Comparison of ENCODE assay signal across 12 mouse cellular contexts in the genomic region with DNA sequence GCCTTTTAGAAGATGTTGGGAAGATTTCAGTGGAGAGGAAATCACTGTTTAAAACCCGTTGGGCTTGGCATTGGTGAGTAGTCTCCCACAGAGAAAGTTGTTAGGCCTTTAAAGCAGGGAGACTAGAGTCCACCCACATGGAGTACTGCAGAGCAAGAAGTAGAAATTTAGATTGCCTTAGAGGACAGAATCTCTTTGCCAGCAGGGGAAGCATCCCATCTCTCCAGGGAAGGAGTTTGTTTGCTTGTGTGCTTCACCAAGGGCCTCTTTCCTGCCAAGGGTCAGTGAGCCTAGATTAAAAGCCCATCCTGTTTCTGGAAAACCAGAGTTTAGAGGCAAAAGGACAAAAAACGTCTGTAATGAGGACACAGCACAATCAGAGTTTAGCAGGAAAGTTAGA. TPM values are rescaled to one million over a fixed set of nuclear protein-coding genes. Genes with fewer than 3 reads are reported as not detected.
A peak's percentile ranks its signal among the peaks of the same experiment; 100 is the strongest.
DNase-seq lines count a peak whose midpoint lies in the region; ATAC-seq and TF ChIP-seq lines count a peak whose summit lies in the region.
"Had no signal": no experiment of that assay in that cellular context is flagged by ENCODE, and none has a peak within 500 bp of the region (broad histone marks: within the 10 kb centered on the region; RNA-seq: fewer than 3 reads in every experiment).

No protein-coding gene starts in this region.

- H3K36me3 ChIP-seq in heart, embryonic 10.5 days = no peaks in the 10 kb centered on the region
- no peaks in the 10 kb centered on the region for H3K36me3 ChIP-seq in kidney, embryonic 16.5 days (ENCODE audit: insufficient read depth, low read length)
- peaks cover 96% of the 10 kb centered on the region for H3K36me3 ChIP-seq in thymus, adult 2 months (ENCODE audit: control insufficient read depth, insufficient read depth, low read length)
- no peaks in the 10 kb centered on the region for H3K36me3 ChIP-seq in stomach, postnatal 0 days (ENCODE audit: control insufficient read depth, insufficient read depth, low read length)
- H3K36me3 ChIP-seq: hindbrain, embryonic 15.5 days; midbrain, embryonic 15.5 days had no signal

- no peak overlapping the region for H3K4me3 ChIP-seq in heart, embryonic 10.5 days
- no peak overlapping the region for H3K4me3 ChIP-seq in kidney, embryonic 16.5 days (ENCODE audit: low read length)
- H3K4me3 ChIP-seq in thymus, adult 2 months (ENCODE audit: control insufficient read depth, insufficient read depth, low read length) = peak overlapping the region; percentile 14; the same call in 1 of the 2 replicates
- H3K4me3 ChIP-seq in stomach, postnatal 0 days (ENCODE audit: low read depth, low read length) = no peak overlapping the region
- H3K4me3 ChIP-seq: hindbrain, embryonic 15.5 days; midbrain, embryonic 15.5 days had no signal

- no peak overlapping the region for H3K4me2 ChIP-seq in kidney, embryonic 16.5 days (replicated peaks; ENCODE audit: low read depth, low read length)
- no peak overlapping the region for H3K4me2 ChIP-seq in stomach, postnatal 0 days (replicated peaks; ENCODE audit: low read depth)
- H3K4me2 ChIP-seq: hindbrain, embryonic 15.5 days; midbrain, embryonic 15.5 days had no signal

- peaks cover 26% of the 10 kb centered on the region for H3K4me1 ChIP-seq in heart, embryonic 10.5 days
- peaks cover 41% of the 10 kb centered on the region for H3K4me1 ChIP-seq in kidney, embryonic 16.5 days (ENCODE audit: insufficient read depth, low read length)
- peaks cover 57% of the 10 kb centered on the region for H3K4me1 ChIP-seq in thymus, adult 2 months (replicated peaks; ENCODE audit: control insufficient read depth, insufficient read depth, low read length)
- no peaks in the 10 kb centered on the region for H3K4me1 ChIP-seq in stomach, postnatal 0 days (replicated peaks; ENCODE audit: control insufficient read depth, insufficient read depth)
- H3K4me1 ChIP-seq: midbrain, embryonic 15.5 days had no signal

- TF ChIP-seq CTCF in thymus, adult 2 months (IDR thresholded peaks at IDR 0.05; ENCODE audit: borderline replicate concordance, control insufficient read depth, extremely low read depth, insufficient read depth, low read length, poor library complexity) = no peak
- peak; percentile 22 for TF ChIP-seq CTCF in stomach, postnatal 0 days (IDR thresholded peaks at IDR 0.05; ENCODE audit: low read depth)

- peak overlapping the region; percentile 38; the same call in 1 of the 2 replicates for H3K27ac ChIP-seq in heart, embryonic 10.5 days
- H3K27ac ChIP-seq in kidney, embryonic 16.5 days (ENCODE audit: low read length) = peak overlapping the region; percentile 55
- peak overlapping the region; percentile 89 for H3K27ac ChIP-seq in thymus, adult 2 months (ENCODE audit: control insufficient read depth, insufficient read depth, low read length)
- peak overlapping the region; percentile 56; the same call in 1 of the 2 replicates for H3K27ac ChIP-seq in stomach, postnatal 0 days (replicated peaks)
- H3K27ac ChIP-seq: hindbrain, embryonic 15.5 days; midbrain, embryonic 15.5 days had no signal

- no peak overlapping the region; the same call in 1 of the 2 replicates for H3K9ac ChIP-seq in kidney, embryonic 16.5 days (replicated peaks; ENCODE audit: low read length)
- H3K9ac ChIP-seq in stomach, postnatal 0 days (ENCODE audit: low read length) = no peak overlapping the region
- H3K9ac ChIP-seq: hindbrain, embryonic 15.5 days; midbrain, embryonic 15.5 days had no signal

- TF ChIP-seq POLR2A in thymus, adult 2 months (IDR thresholded peaks at IDR 0.05; ENCODE audit: control insufficient read depth, extremely low read depth, insufficient read depth, low read length, poor library complexity) = no peak

- WGBS in heart, embryonic 10.5 days = 36% methylated on average over 2 of the region's 2 CpGs
- WGBS in kidney, embryonic 16.5 days = 26% methylated on average over 2 of the region's 2 CpGs
- WGBS in thymus, adult 2 months = 71% methylated on average over 2 of the region's 2 CpGs
- WGBS in stomach, postnatal 0 days = 32% methylated on average over 2 of the region's 2 CpGs

- DNase-seq in heart, embryonic 10.5 days (ENCODE audit: low spot score) = no peak
- DNase-seq in heart, postnatal 4 days = no peak
- DNase-seq in kidney, adult 18-20 months = no peak
- DNase-seq in thymus, adult 2 months = no peak
- DNase-seq in thymus, postnatal 4 days = no peak
- DNase-seq in stomach, postnatal 0 days (ENCODE audit: low spot score) = no peak
- no peak for DNase-seq in layer of hippocampus, adult 8-10 months (ENCODE audit: low spot score in 2 of 2)
- DNase-seq: B cell, adult 2 months; cerebellum, adult 18-20 months had no signal

- ATAC-seq in kidney, embryonic 16.5 days (ENCODE audit: low FRiP score, low TSS enrichment) = no peak
- no peak for ATAC-seq in stomach, postnatal 0 days (ENCODE audit: low FRiP score, low TSS enrichment)
- ATAC-seq: midbrain, embryonic 15.5 days had no signal

- H3K27me3 ChIP-seq in heart, embryonic 10.5 days (ENCODE audit: insufficient read depth, poor library complexity, severe bottlenecking) = no peaks in the 10 kb centered on the region
- no peaks in the 10 kb centered on the region for H3K27me3 ChIP-seq in kidney, embryonic 16.5 days (ENCODE audit: insufficient read depth, low read length)
- H3K27me3 ChIP-seq in thymus, adult 2 months (ENCODE audit: control insufficient read depth, insufficient read depth, low read length) = no peaks in the 10 kb centered on the region
- H3K27me3 ChIP-seq in stomach, postnatal 0 days (ENCODE audit: control insufficient read depth, insufficient read depth, low read length) = no peaks in the 10 kb centered on the region
- H3K27me3 ChIP-seq: hindbrain, embryonic 15.5 days; midbrain, embryonic 15.5 days had no signal

- H3K9me3 ChIP-seq in heart, embryonic 10.5 days = no peaks in the 10 kb centered on the region
- H3K9me3 ChIP-seq in kidney, embryonic 16.5 days (ENCODE audit: low read length) = no peaks in the 10 kb centered on the region
- H3K9me3 ChIP-seq in stomach, postnatal 0 days (ENCODE audit: control insufficient read depth, low read length) = no peaks in the 10 kb centered on the region
- H3K9me3 ChIP-seq: hindbrain, embryonic 15.5 days; midbrain, embryonic 15.5 days had no signal

- no peak for TF ChIP-seq EP300 in stomach, postnatal 0 days (optimal IDR thresholded peaks at IDR 0.05)

RNA-seq across cellular contexts. Expression of gene Dad1, which starts 39.4 kb away (rescaled TPM):
- 298 and 356 TPM in 2 replicates for polyA plus RNA-seq in heart, embryonic 10.5 days (2016; fragmentation: Nextera tagmentation; extraction: Ambion mirVana)
- total RNA-seq in heart, postnatal 4 days (2021) = 100 to 1,000 TPM; 132 to 145 TPM
- 422 and 474 TPM in 2 replicates for polyA plus RNA-seq in kidney, embryonic 16.5 days (2015; fragmentation: Nextera tagmentation; extraction: Ambion mirVana)
- polyA plus RNA-seq in thymus, adult 2 months (2012; rRNA removed) = 513 and 641 TPM in 2 replicates
- 397 and 433 TPM in 2 replicates for polyA plus RNA-seq in stomach, postnatal 0 days (2015; fragmentation: Nextera tagmentation; extraction: Ambion mirVana)
- 100 to 1,000 TPM; 107 to 132 (median 119) TPM for total RNA-seq in layer of hippocampus, adult 8-10 months (2022)

RNA-seq across cellular contexts. Expression of gene Abhd4, which starts 39.5 kb away (rescaled TPM):
- polyA plus RNA-seq in heart, embryonic 10.5 days (2016; fragmentation: Nextera tagmentation; extraction: Ambion mirVana) = 66.0 and 89.0 TPM in 2 replicates
- 10 to 100 TPM; 65.0 to 65.1 TPM for total RNA-seq in heart, postnatal 4 days (2021)
- polyA plus RNA-seq in kidney, embryonic 16.5 days (2015; fragmentation: Nextera tagmentation; extraction: Ambion mirVana) = 80.3 and 86.2 TPM in 2 replicates
- 21.5 and 23.6 TPM in 2 replicates for polyA plus RNA-seq in thymus, adult 2 months (2012; rRNA removed)
- polyA plus RNA-seq in stomach, postnatal 0 days (2015; fragmentation: Nextera tagmentation; extraction: Ambion mirVana) = 40.2 and 45.7 TPM in 2 replicates
- total RNA-seq in layer of hippocampus, adult 8-10 months (2022) = 10 to 100 TPM; 51.6 to 78.9 (median 60.2) TPM

Comparison
In these comparisons a context has a peak if more than half of its experiments do, and no peak if none do; other contexts are left out.
1. H3K27ac ChIP-seq: peak in every context shown above with its lines; median percentile 89 in thymus, adult 2 months; 56 in stomach, postnatal 0 days; 55 in kidney, embryonic 16.5 days; 38 in heart, embryonic 10.5 days.